Mouse (Mus musculus): Measurements from ENCODE around the gene Glb1l.

The Glb1l gene

DNA sequence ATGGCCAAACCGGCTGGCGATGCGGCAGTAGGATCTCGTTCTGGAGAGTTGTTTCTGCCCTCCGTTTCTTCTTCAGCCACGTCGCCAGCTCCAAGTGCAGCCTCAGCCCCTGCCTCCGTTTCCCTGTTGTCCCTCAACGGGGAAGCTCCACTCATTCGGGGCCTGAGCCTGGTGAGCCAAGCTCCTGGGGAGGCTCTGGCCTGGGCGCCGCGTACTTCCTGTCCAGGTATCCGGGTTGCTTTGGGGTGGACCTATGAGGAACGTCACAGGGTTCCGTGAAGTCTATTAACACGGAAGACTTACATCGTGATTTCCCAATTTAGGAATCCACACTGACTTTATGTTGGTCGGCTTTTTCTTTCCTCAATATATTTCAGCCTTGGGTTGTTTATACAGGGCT, 18.2 kb downstream of the Glb1l start:
- DNase-seq (ENCODE audit: low read depth, low spot score), result no peak

DNA sequence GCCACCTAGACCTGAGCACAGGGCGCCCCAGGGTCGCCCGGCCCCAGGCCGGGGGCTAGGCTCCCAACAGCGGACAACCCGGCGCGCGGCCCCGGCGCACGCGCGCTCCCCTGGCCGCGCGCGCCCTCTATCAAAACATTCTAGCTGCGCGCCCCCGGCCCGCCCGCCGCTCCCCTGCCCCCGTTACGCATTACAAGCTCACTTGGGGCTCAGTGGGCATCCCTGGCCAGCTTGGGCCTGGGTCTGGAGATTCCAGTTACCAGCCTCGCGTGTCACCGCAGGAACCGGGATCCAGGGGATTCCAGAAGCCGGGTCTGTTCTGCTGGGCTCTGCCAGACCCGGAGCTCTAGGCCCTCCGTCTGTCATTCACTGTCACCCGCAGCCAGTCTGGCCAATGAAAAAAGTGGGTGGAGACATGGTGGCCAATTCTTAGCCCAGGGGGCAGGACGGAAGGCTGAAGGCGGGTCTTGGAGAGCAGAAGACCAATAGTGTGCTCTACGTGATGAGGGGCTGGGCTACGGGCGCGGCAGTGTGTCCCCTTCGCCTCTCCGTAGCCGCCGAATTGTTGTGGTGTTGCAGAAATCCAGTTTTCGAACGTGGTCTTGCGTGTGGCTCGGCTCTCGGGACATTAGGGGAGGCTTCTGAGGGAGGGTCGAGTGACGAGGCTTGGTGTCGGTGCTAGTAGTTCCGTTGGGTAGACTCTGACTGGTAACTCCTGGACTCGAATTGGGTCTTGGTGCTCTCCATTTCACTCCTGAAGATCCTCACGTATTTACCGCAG, 18.8 kb downstream of the Glb1l start, which contains the start of the genes Ankzf1 and Atg9a:
TSS of gene Ankzf1 (plus strand) at position 530 of the 781 bp plus-strand sequence.
TSS of gene Atg9a (minus strand) at position 575 of the 781 bp plus-strand sequence.
- peak; percentile 96 for DNase-seq (ENCODE audit: low read depth, low spot score)

DNA sequence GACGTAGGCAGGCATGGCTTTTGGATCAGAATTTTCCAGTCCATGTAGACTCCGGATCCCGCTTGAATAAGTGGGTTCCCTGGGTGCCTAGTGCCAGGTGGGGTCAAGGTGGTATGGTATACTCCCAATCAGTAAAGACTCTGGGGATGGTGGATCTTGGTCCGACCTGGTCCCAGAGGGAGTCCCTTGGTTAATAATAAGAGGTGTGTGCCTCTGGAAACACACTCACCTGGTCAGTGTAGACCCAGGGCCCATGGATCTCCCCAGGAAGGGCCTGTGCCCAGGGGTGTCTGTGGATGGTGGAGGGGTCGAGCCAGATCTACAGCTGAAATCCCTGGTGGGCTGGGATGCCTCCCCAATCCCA, 19.4 kb downstream of the Glb1l start:
- DNase-seq (ENCODE audit: low read depth, low spot score), result no peak

DNA sequence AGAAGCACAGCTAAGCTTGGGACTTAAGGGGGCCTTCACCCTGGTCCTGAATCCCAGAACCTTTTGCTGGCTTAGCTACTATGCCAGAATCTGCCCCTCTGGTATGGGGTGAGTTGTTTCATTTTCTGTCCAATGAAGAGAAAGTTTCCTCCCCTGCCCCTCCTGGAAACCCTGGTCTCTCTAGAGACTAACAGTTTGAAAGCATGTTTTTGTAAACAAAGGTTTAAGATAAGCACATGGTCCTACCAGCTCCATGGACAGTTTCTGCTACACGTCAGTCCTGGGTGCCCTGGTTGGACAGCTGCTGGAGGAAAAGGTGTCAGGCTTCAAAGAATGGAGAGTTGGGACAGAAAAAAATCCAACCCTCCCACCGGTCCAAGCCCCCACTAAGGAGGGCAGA, 20.0 kb downstream of the Glb1l start:
- DNase-seq (ENCODE audit: low read depth, low spot score), result no peak

DNA sequence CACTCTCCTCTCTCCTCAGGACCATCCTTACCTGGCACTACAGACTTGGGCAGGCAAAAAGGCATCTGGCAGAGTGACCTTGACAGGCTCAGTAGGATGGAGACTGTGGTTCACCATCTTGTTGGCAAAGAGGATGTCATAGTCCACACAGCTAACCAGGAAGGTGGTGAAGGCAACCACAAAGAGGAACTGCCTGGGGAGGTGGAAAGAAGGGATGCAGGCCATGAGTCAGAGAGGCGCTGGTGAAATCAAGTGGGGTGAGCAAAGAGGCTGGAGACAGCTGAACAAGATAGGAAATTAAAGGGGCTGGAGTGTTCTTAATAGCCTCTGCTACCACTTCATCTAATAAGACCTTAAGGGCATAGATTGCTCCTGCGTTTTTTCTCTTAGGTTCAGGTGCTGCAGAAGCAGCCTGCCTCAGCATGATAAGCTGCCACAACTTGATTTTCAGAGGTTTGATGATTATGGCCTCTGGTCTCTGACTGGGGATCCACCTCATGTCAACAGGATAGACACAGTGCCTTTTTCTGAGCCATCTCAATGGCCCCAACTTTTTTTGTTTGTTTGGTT, 22.6 kb downstream of the Glb1l start:
- no peak for DNase-seq (ENCODE audit: low read depth, low spot score)

DNA sequence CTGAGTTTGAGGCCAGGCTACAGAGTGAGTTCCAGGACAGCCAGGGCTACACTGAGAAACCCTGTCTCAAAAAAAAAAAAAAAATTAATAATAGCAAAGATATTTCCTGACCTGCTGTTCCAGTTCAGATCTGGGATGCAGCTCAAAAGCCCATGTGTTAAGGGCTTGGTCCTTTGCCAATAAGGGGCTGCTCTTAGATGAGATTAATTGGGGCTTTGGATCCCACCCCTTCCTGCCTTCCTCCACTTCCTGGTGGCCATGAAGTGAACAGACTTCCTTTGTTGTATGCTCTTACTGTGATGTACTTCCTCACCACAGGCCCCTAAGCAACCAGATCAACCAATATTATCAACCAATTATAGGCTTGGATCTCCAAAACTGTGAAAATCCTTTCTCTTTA, 23.5 kb downstream of the Glb1l start:
- DNase-seq (ENCODE audit: low read depth, low spot score), result no peak

DNA sequence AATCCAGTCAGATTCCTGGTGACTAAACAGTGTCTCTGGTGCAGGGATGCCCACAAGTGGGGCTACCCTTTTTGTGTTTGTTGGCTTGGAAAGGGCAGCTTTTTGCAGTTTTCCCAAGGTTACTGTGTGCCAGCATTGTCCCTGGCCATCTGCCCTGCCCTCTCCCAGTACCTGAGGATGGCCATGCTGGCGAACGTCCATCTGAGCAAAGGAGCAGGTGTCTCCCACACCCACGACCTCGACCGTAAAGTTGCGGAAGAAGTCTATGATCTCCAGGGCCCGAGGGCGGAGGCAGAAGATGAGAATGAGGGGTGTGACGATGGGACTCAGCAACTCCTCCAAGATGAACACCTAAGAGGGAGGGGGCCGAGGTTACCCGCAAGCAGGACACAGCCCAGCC, 25.1 kb downstream of the Glb1l start:
- no peak for DNase-seq (ENCODE audit: low read depth, low spot score)

DNA sequence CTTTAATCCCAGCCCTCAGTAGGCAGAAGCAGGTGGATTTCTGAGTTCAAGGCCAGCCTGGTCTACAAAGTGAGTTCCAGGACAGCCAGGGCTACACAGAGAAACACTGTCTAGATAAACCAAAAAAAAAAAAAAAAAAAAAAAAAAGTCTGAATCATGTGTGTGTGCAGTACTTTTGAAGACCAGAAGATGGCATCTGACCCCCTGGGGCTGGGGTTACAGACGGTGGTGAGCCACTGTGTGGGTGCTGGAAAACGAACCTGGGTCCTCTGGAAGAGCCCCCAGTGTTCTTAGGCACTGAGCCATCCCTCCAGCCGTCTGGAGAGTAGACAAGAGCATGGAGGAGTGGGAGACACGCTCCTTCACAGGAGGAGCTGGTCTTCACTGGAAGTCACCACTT, 28.5 kb downstream of the Glb1l start:
- DNase-seq (ENCODE audit: low read depth, low spot score), result no peak

DNA sequence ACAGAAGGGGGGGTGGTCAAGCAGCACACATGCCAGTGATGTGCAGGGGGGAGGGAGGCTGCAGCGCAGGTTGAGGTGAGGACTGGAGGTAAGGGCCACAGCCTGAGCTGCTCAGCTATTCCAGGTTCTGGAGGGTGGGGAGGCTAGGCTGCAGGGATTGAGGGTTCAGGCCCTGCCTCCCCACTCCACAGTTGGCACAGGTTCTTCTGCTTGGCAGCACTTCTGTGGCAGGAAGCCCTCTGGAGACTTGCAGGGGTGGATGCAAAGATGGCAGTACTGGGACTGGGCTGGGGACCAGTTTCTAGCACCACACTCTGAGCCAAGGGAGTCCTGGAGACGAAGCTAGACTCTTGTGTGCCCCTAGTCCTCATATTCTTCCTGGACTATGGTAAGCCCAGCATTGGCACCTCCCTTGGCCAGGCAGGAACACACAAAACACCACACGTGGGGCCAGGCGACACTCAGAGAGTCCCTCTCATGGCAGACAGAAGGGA, 29.2 kb downstream of the Glb1l start:
- no peak for DNase-seq (ENCODE audit: low read depth, low spot score)

DNA sequence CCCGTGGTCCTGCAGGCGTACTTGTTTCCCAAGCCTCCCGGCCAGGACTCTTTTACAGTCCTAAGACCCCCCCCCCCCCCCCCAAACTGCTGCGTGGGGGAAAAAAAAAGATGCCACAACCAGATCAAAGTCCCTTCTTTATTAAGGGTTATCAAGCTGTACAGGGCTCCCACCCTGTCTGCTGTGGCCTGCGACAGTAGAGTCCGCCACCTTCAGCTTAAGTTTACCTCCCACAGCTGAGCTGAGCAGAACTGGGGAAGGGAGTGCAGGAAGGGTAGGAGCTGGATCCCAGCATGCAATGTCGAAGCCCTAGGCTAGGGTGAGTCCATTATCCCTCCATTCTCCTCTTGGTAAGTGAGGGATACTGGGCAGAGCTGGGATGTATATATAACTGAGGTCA, 29.9 kb downstream of the Glb1l start:
- no peak for DNase-seq (ENCODE audit: low read depth, low spot score)

DNA sequence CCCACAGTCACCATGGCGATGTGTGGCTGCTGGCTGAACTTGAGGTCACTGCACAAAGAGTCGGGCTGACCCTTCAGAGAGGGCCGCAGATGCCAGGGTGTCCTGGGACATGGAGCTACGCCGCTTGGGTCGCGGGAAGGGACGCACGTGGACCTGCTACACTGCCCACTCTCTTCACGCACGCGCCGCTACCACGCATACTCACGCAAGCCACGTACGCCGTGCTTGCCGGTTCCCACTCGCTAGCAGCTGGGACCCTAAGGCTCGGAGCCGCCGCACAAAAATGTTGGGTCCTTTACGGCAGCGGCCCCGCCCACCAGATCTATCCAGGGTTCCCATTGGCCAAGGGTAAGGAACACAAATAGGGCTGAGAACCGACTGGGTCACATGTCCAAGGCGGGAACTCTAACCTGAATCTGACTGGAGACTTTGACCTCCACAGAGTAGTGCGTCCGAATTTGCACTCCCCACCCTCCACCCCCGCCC, 30.5 kb downstream of the Glb1l start, which contains the start of gene Abcb6:
TSS of gene Abcb6 (minus strand) at position 288 of the 486 bp plus-strand sequence.
- DNase-seq (ENCODE audit: low read depth, low spot score), result peak; percentile 88

DNA sequence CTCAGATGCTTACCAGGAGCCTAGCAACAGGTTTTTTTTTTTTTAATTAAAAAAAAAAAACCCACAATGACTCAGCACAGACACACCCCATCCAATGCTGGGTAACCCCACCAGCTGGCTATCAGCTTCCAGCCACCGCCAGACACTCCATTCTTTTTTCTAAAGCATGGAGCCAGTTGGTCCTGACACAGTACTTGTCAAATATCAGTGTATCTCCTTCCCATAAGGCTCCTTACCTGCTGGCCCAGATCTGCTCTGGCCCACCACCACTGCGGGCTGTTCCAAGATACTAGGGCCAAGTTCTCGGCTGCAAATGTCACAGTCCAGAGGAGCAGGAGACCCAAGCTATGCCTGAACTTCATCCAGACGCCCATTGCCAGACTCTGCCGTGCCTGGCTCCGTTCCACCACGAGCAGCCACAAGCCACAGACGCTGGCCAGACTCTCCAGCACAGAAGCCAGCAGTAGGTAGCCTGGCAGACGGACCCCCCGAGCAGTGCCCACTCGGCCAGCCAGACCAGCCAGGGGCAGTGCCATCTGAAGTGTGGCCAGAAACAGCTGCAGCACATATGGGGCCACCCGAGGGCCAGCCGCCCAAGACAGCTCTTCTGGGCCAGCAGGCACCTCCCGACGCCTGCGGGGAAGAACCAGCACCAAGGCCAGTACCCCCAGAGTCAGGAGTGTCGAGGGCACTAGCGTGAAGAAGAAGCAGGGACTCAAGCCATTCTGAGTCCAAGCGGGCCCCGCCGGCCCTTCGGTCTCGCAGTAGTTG, 31.1 kb downstream of the Glb1l start:
- peak; percentile 79 for DNase-seq (ENCODE audit: low read depth, low spot score)

DNA sequence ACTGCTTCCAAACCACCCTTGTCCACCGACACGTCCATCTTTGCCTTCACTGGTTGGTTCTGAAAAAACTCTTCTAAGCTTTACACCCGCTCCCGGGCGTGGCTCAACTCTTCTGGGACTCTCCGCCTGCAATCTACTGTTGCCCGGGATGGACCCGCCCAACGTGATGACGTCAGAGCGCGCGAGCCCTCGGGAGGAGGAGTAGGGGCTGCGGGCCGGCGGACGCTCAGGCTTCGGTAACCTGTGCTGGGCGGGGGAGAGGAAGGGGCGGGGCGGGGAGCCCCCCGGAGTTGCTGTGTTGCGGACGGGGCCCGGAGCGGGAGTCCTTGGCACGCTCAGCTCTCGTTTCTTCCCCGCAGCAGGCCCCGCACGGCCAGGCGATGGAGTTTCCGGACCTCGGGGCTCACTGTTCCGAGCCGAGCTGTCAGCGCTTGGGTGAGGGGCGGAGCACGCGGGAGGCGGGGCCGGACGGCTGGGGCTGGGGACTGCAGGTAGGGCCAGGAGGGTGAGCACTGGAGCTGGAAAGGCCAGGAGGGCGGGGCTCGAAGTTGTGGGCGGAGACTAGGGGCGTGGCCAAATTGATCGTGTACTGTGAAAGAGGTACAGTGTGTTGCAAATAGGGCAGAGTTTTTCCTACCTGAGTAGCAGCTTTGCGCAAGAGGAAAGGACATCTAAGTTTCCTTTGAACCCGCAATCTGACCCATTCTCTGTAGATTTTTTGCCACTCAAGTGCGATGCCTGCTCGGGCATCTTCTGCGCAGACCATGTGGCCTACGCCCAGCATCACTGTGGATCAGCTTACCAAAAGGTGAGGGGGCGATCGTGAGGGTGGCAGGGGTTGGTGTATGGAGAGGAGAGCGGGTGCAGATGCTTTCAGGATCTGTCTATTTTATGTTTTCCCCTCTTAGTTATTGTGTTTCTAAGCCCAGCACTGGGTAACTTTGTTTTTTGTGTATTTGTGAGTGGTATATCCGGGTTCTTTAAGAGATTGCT, 41.8 kb downstream of the Glb1l start, which contains the start of gene Zfand2b:
TSS of gene Zfand2b (plus strand) at position 175 of the 993 bp plus-strand sequence.
- peak; percentile 92 for DNase-seq (ENCODE audit: low read depth, low spot score)

DNA sequence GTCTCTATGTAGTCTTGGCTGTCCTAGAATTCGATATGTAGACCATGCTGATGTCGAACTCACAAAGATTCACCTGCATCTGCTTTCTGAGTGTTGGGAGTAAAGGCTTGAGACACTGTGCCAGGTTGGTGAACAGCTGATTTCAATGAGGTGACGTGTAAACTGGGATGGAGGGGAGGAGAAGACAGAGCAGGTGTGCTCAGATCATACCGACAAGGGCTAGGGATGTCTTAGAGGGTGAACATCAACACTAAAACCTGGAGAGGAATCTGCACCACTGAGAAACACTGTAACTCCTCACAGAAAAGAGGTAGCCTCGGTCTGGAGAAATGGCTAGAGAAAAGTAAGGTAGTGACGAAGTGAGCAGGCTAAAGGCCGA, 42.5 kb downstream of the Glb1l start:
- DNase-seq (ENCODE audit: low read depth, low spot score), result no peak

DNA sequence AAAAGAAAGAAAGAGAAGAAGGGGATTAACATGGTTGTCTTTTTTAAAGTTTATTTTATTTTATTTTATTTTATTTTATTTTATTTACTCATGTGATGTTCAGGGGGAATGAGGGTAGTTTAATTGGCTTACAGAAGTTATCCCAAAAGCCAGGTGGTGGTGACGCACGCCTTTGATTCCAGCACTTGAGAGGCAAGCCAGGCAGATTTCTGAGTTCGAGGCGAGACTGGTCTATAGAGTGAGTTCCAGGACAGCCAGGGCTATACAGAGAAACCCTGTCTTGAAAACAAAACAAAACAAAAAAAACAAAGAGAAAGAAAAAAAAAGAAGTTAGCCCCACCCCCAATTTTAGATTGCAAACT, 50.4 kb downstream of the Glb1l start:
- DNase-seq (ENCODE audit: low read depth, low spot score), result no peak

DNA sequence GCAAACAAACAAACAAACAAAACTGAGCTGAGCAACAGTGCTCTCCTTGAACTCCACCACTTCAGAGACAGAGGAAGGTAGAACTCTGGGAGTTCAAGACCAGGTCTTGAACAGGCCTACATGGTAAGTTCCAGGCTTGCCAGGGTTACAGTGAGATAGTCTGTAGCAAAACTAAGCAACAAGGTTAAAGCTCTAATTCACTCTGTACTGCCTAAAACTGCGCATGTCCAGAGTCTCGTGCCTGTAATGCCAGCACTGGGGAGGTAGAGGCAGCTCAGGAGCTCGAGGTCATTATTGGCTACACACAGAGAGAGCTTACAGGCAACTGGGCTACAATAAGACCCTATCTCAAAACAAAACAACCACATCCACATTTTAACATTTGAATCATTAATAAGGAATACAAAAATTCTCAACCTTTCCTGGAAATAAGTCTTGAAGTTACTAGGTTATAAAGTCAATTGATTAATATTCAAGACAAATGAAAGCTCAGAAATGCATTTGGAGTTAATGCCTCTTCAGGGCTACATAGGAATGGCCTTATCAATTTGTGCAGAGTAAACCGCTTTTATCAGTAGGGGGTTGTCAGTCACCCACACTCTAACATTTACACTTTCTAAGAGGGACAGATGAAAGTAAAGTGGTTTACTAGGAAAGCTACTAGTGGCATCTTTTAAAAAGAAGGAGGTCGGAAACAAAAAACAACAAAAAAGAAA, 50.9 kb downstream of the Glb1l start:
- no peak for DNase-seq (ENCODE audit: low read depth, low spot score)

DNA sequence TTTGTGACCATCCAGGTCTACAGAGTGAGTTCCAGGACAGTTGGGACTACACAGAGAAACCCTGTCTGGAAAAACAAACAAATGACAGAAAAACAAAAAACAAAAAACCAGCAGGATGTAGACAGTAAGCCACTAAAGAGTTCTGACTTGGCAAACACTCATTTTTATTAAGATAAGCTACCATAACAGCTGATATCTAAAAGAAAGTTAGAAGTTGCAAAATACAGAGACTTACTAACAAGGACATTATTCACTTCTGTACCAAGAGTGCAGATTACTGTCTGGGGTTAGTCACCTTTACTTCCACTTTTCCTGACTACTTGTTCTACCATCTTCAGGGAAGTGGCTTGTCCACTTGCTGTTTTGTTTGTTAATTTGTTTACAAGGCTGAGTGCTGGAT, 51.6 kb downstream of the Glb1l start:
- no peak for DNase-seq (ENCODE audit: low read depth, low spot score)

DNA sequence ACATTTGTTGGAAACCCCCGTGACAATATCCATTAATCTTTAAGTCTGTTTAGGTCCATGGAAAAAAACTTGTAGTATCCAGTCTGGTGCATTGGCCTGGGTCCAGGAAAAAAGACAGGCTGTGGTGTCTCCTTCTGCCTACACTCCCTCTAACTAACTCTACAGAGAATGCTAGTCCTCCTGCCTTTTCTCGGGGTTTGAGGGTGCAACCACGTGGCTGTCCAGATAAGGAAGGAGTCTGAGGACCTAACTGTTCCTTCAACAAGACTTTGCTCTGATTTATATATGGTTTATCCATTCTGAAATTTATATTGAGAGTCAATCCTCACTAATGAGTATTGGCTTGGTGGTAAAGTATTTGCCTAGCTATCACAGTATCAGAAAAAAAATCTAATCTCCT, 54.8 kb downstream of the Glb1l start:
- no peak for DNase-seq (ENCODE audit: low read depth, low spot score)

DNA sequence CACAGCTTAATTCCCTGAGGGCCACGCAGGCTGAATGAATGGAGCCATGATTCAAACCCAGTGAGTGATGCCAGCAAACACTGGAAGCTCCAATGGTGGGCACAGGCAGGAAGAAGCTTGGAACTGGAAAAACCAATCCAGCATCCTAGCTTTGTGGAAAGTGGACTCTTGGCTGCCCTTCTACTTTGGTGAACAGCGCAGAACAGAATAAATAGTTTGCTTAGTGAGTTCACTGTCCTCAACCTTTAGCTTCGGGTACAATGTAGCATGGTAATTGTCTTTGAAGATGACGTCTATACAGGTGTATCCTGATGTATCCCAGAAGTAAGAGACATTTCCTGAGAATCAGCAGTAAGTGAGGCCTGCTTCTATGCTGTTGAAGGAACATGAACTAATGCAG, 61.9 kb downstream of the Glb1l start:
- DNase-seq (ENCODE audit: low read depth, low spot score), result no peak

Measured in c-Kit-negative CD71-positive TER-119-positive erythroid progenitor cells, embryonic 14.5 days (primary cell).